ENCODE assay signal across 9 mouse cellular contexts in genomic region chr2:147364982-147365907, GRCm38 (mm10). TPM values are rescaled to one million over a fixed set of nuclear protein-coding genes. Genes with fewer than 3 reads are reported as not detected.
DNase-seq lines count a peak whose midpoint lies in the region; ATAC-seq and TF ChIP-seq lines count a peak whose summit lies in the region.
"Had no signal": no experiment of that assay in that cellular context is flagged by ENCODE, and none has a peak within 500 bp of the region (broad histone marks: within the 10 kb centered on the region; RNA-seq: fewer than 3 reads in every experiment).

No protein-coding gene starts in this region.

- TF ChIP-seq EP300 in lung, postnatal 0 days (IDR thresholded peaks at IDR 0.05), result no peak
- no peak for TF ChIP-seq EP300 in stomach, postnatal 0 days (optimal IDR thresholded peaks at IDR 0.05)

- H3K9ac ChIP-seq in lung, postnatal 0 days (replicated peaks; ENCODE audit: low read depth), result no peak overlapping the region
- 0 out of 2 replicates have a peak overlapping the region, but pooled peaks have one; percentile 27 for H3K9ac ChIP-seq in limb, embryonic 12.5 days (replicated peaks)
- H3K9ac ChIP-seq in stomach, postnatal 0 days (ENCODE audit: low read length), result no peak overlapping the region

- no peaks in the 10 kb centered on the region; the same call in 1 of the 2 replicates for H3K4me1 ChIP-seq in lung, postnatal 0 days (ENCODE audit: insufficient read depth, low read depth, low read length)
- peaks cover 11% of the 10 kb centered on the region for H3K4me1 ChIP-seq in limb, embryonic 12.5 days (replicated peaks)
- no peaks in the 10 kb centered on the region for H3K4me1 ChIP-seq in stomach, postnatal 0 days (replicated peaks; ENCODE audit: control insufficient read depth, insufficient read depth)

- no peak overlapping the region for H3K27ac ChIP-seq in lung, postnatal 0 days (ENCODE audit: low read length)
- H3K27ac ChIP-seq in limb, embryonic 12.5 days, result no peak overlapping the region
- H3K27ac ChIP-seq in stomach, postnatal 0 days (replicated peaks), result no peak overlapping the region

- H3K4me2 ChIP-seq in lung, postnatal 0 days (replicated peaks; ENCODE audit: low read depth, low read length), result peak overlapping the region; percentile 47
- H3K4me2 ChIP-seq in limb, embryonic 12.5 days, result peak overlapping the region; percentile 57
- H3K4me2 ChIP-seq in stomach, postnatal 0 days (replicated peaks; ENCODE audit: low read depth), result peak overlapping the region; percentile 27; the same call in 1 of the 2 replicates

- H3K4me3 ChIP-seq in lung, postnatal 0 days (ENCODE audit: low read depth, low read length), result peak overlapping the region; percentile 26
- peak overlapping the region; percentile 38 for H3K4me3 ChIP-seq in limb, embryonic 12.5 days (replicated peaks)
- peak overlapping the region; percentile 25 for H3K4me3 ChIP-seq in stomach, postnatal 0 days (ENCODE audit: low read depth, low read length)

- H3K36me3 ChIP-seq in lung, postnatal 0 days (ENCODE audit: insufficient read depth, low read length), result no peaks in the 10 kb centered on the region
- no peaks in the 10 kb centered on the region for H3K36me3 ChIP-seq in limb, embryonic 12.5 days
- no peaks in the 10 kb centered on the region for H3K36me3 ChIP-seq in stomach, postnatal 0 days (ENCODE audit: control insufficient read depth, insufficient read depth, low read length)

- no peaks in the 10 kb centered on the region for H3K9me3 ChIP-seq in lung, postnatal 0 days (ENCODE audit: low read length)
- no peaks in the 10 kb centered on the region for H3K9me3 ChIP-seq in limb, embryonic 12.5 days
- H3K9me3 ChIP-seq in stomach, postnatal 0 days (ENCODE audit: control insufficient read depth, low read length), result no peaks in the 10 kb centered on the region

- peak; percentile 14 for DNase-seq in adrenal gland, postnatal 10 days
- DNase-seq in adrenal gland, adult 18-20 months (ENCODE audit: low spot score in 2 of 2), result no peak
- DNase-seq in lung, postnatal 0 days (ENCODE audit: low spot score), result no peak
- no peak for DNase-seq in lung, postnatal 10 days
- DNase-seq in stomach, postnatal 0 days (ENCODE audit: low spot score), result no peak
- no peak for DNase-seq in B cell, adult 2 months

- ATAC-seq in lung, postnatal 0 days, result peak; percentile 48
- ATAC-seq in limb, embryonic 12.5 days (ENCODE audit: insufficient number of reproducible peaks, insufficient read depth, low FRiP score, low TSS enrichment, low read depth), result peak; percentile 44; the same call in 1 of the 2 replicates
- peak; percentile 58 for ATAC-seq in stomach, postnatal 0 days (ENCODE audit: low FRiP score, low TSS enrichment)
- no peak for ATAC-seq in activated CD4-positive, CD25-positive, alpha-beta regulatory T cell, adult 4 months

- WGBS in lung, postnatal 0 days, result 3% methylated on average over 67 of the region's 80 CpGs
- under 1% methylated on average over 63 of the region's 80 CpGs for WGBS in limb, embryonic 12.5 days
- under 1% methylated on average over 76 of the region's 80 CpGs for WGBS in stomach, postnatal 0 days

- peaks cover 87% of the 10 kb centered on the region for H3K27me3 ChIP-seq in lung, postnatal 0 days (replicated peaks; ENCODE audit: insufficient read depth, low read length)
- peaks cover 91% of the 10 kb centered on the region for H3K27me3 ChIP-seq in limb, embryonic 12.5 days
- H3K27me3 ChIP-seq in stomach, postnatal 0 days (ENCODE audit: control insufficient read depth, insufficient read depth, low read length), result peaks cover 41% of the 10 kb centered on the region

- TF ChIP-seq CTCF in lung, postnatal 0 days (IDR thresholded peaks at IDR 0.05), result no peak
- no peak for TF ChIP-seq CTCF in stomach, postnatal 0 days (IDR thresholded peaks at IDR 0.05; ENCODE audit: low read depth)

RNA-seq across cellular contexts. Expression of gene Pax1, which starts 3.5 kb away (rescaled TPM):
- total RNA-seq in adrenal gland, postnatal 10 days (2021), result not detected
- under 1 TPM in 1 of 2 experiments, not detected in 1; 0.20 TPM for total RNA-seq in adrenal gland, adult 18-20 months (2021)
- polyA plus RNA-seq in lung, postnatal 0 days (2015; fragmentation: Nextera tagmentation; extraction: Ambion mirVana), result not detected in 2 replicates
- polyA plus RNA-seq in limb, embryonic 12.5 days (2016; fragmentation: Nextera tagmentation; extraction: Ambion mirVana), result 0.76 and 1.9 TPM in 2 replicates
- polyA plus RNA-seq in stomach, postnatal 0 days (2015; fragmentation: Nextera tagmentation; extraction: Ambion mirVana), result not detected in 2 replicates
- polyA plus RNA-seq in activated CD4-positive, CD25-positive, alpha-beta regulatory T cell, adult 4 months (2017; shearing (Covaris generic)), result not detected
- total RNA-seq: layer of hippocampus, postnatal 10 days had no signal
